Comparison of ENCODE assay signal across 9 mouse cellular contexts in genomic region chr1:155721443-155721842, GRCm38 (mm10). TPM values are rescaled to one million over a fixed set of nuclear protein-coding genes. Genes with fewer than 3 reads are reported as not detected.
DNase-seq lines count a peak whose midpoint lies in the region; ATAC-seq lines count a peak whose summit lies in the region.
"Had no signal": no experiment of that assay in that cellular context is flagged by ENCODE, and none has a peak within 500 bp of the region (broad histone marks: within the 10 kb centered on the region; RNA-seq: fewer than 3 reads in every experiment).

No protein-coding gene starts in this region.

- H3K4me2 ChIP-seq in forebrain, embryonic 13.5 days: no peak overlapping the region
- H3K4me2 ChIP-seq in forebrain, embryonic 15.5 days (replicated peaks): no peak overlapping the region
- H3K4me2 ChIP-seq in liver, embryonic 12.5 days: no peak overlapping the region

- 0 out of 2 replicates have a peak, but pooled peaks have one; percentile 3 for ATAC-seq in forebrain, embryonic 13.5 days
- no peak for ATAC-seq in forebrain, embryonic 15.5 days (replicated peaks)
- no peak for ATAC-seq in liver, embryonic 12.5 days
- ATAC-seq in activated CD4-positive, CD25-positive, alpha-beta regulatory T cell, adult 4 months: no peak

- H3K27me3 ChIP-seq in forebrain, embryonic 13.5 days: peaks cover 63% of the 10 kb centered on the region
- peaks cover 25% of the 10 kb centered on the region; the same call in 1 of the 2 replicates for H3K27me3 ChIP-seq in forebrain, embryonic 15.5 days
- H3K27me3 ChIP-seq in liver, embryonic 12.5 days (replicated peaks): peaks cover 79% of the 10 kb centered on the region

- DNase-seq in liver (peak; percentile 39), adipocyte (ENCODE audit: low spot score) (peak; percentile 68)
- DNase-seq in layer of hippocampus, adult 9-10 months (ENCODE audit: low spot score): peak; percentile 25
- peak; percentile 7 for DNase-seq in skeletal muscle tissue, adult 2 months (ENCODE audit: low read depth, low spot score)

- 21% methylated on average over 8 of the region's 8 CpGs for WGBS in forebrain, embryonic 13.5 days
- 20% methylated on average over 8 of the region's 8 CpGs for WGBS in forebrain, embryonic 15.5 days
- 40% methylated on average over 8 of the region's 8 CpGs for WGBS in liver, embryonic 12.5 days (ENCODE audit: insufficient replicate concordance)

- H3K27ac ChIP-seq in forebrain, embryonic 13.5 days: no peak overlapping the region
- no peak overlapping the region for H3K27ac ChIP-seq in forebrain, embryonic 15.5 days (replicated peaks)
- no peak overlapping the region for H3K27ac ChIP-seq in liver, embryonic 12.5 days

- H3K36me3 ChIP-seq in forebrain, embryonic 13.5 days (ENCODE audit: poor library complexity, severe bottlenecking): no peaks in the 10 kb centered on the region
- no peaks in the 10 kb centered on the region for H3K36me3 ChIP-seq in forebrain, embryonic 15.5 days
- H3K36me3 ChIP-seq in liver, embryonic 12.5 days: no peaks in the 10 kb centered on the region

- H3K4me1 ChIP-seq in forebrain, embryonic 13.5 days: no peaks in the 10 kb centered on the region
- H3K4me1 ChIP-seq in forebrain, embryonic 15.5 days: peaks cover 4% of the 10 kb centered on the region; the same call in 1 of the 2 replicates
- no peaks in the 10 kb centered on the region for H3K4me1 ChIP-seq in liver, embryonic 12.5 days

- no peak overlapping the region for H3K9ac ChIP-seq in forebrain, embryonic 13.5 days
- H3K9ac ChIP-seq in forebrain, embryonic 15.5 days (replicated peaks): no peak overlapping the region
- H3K9ac ChIP-seq in liver, embryonic 12.5 days: no peak overlapping the region

- H3K9me3 ChIP-seq in forebrain, embryonic 13.5 days (replicated peaks): peaks cover under 1% of the 10 kb centered on the region; the same call in 1 of the 2 replicates
- no peaks in the 10 kb centered on the region for H3K9me3 ChIP-seq in forebrain, embryonic 15.5 days
- no peaks in the 10 kb centered on the region for H3K9me3 ChIP-seq in liver, embryonic 12.5 days (replicated peaks)

- no peak overlapping the region for H3K4me3 ChIP-seq in forebrain, embryonic 13.5 days
- no peak overlapping the region for H3K4me3 ChIP-seq in forebrain, embryonic 15.5 days
- H3K4me3 ChIP-seq in liver, embryonic 12.5 days: no peak overlapping the region

RNA-seq across cellular contexts. Expression of gene Lhx4, which starts 30.0 kb away (rescaled TPM):
- polyA plus RNA-seq in forebrain, embryonic 13.5 days (2015; fragmentation: Nextera tagmentation; extraction: Ambion mirVana): 0.04 and 0.06 TPM in 2 replicates
- polyA plus RNA-seq in forebrain, embryonic 15.5 days (2015; fragmentation: Nextera tagmentation; extraction: Ambion mirVana): 0.33 TPM in 1 of 2 replicates, not detected in the other
- polyA plus RNA-seq in liver, embryonic 12.5 days (2016; fragmentation: Nextera tagmentation; extraction: Ambion mirVana): not detected in 2 replicates
- polyA plus RNA-seq in activated CD4-positive, CD25-positive, alpha-beta regulatory T cell, adult 4 months (2017; shearing (Covaris generic)): under 1 TPM in 1 of 2 experiments, not detected in 1; 0.42 TPM
- polyA plus RNA-seq: limb, embryonic 14.5 days had no signal

Comparison
In these comparisons a context has a peak if more than half of its experiments do, and no peak if none do; other contexts are left out.
1. DNase-seq: peak in every context shown above with its lines; median percentile 68 in adipocyte; 39 in liver; 25 in layer of hippocampus, adult 9-10 months; 7 in skeletal muscle tissue, adult 2 months.